Mouse (Mus musculus): Measurements from ENCODE around the gene Kcnmb3.

GRCm38 (mm10) chr3:32434016-32434415, 58.0 kb downstream of the Kcnmb3 start:
- TF ChIP-seq CTCF (conservative IDR thresholded peaks at IDR 0.05; ENCODE audit: low read length) = no peak
- TF ChIP-seq POU5F1 (IDR thresholded peaks at IDR 0.05; ENCODE audit: borderline replicate concordance, low read length) = no peak
- TF ChIP-seq NANOG (IDR thresholded peaks at IDR 0.05; ENCODE audit: borderline replicate concordance, low read length) = no peak
